Mouse (Mus musculus): ENCODE measurements around the gene Schip1.

GRCm38 (mm10) chr3:68377452-68378198 lies 313.0 kb downstream of the Schip1 start:
- no peak for TF ChIP-seq GATA1 (IDR thresholded peaks at IDR 0.05; ENCODE audit: low read length)
- no peak for TF ChIP-seq TAL1 (IDR thresholded peaks at IDR 0.05; ENCODE audit: low read length)
